Mouse (Mus musculus): ENCODE results near the gene Auts2. TPM values are rescaled to one million over a fixed set of nuclear protein-coding genes. Genes with fewer than 3 reads are reported as not detected.

Gene Auts2
- polyA plus RNA-seq, 1 experiment from 2014 or later, result 1.0 TPM

GRCm38 (mm10) chr5:132112666-132113065, 430.5 kb downstream of the Auts2 start:
- TF ChIP-seq EP300 (IDR thresholded peaks at IDR 0.05; ENCODE audit: low read depth), result no peak
- no peak overlapping the region for H3K9ac ChIP-seq (replicated peaks)
- no peaks in the 10 kb centered on the region for H3K27me3 ChIP-seq (ENCODE audit: insufficient read depth, low read length)
- H3K4me1 ChIP-seq (ENCODE audit: insufficient read depth), result no peaks in the 10 kb centered on the region
- no peak overlapping the region for H3K4me3 ChIP-seq (ENCODE audit: low read depth, low read length)
- no peaks in the 10 kb centered on the region for H3K9me3 ChIP-seq (ENCODE audit: low read length)
- H3K27ac ChIP-seq (ENCODE audit: low read depth), result no peak overlapping the region
- ATAC-seq, result no peak
- 86% methylated on average over 7 of the region's 7 CpGs for WGBS (ENCODE audit: insufficient replicate concordance)
- no peak overlapping the region for H3K4me2 ChIP-seq (ENCODE audit: low read depth, low read length)
- H3K36me3 ChIP-seq (replicated peaks; ENCODE audit: insufficient read depth, low read length), result no peaks in the 10 kb centered on the region
- no peak for DNase-seq

- TF ChIP-seq CTCF (IDR thresholded peaks at IDR 0.05; ENCODE audit: low read depth) (no peak), EP300 (IDR thresholded peaks at IDR 0.05; ENCODE audit: low read depth) (no peak)
- WGBS (ENCODE audit: insufficient replicate concordance), result 65% methylated on average over 4 of the region's 4 CpGs
- ATAC-seq, result no peak
Observed at GRCm38 (mm10) chr5:132102426-132102825, 440.7 kb downstream of the Auts2 start.

GRCm38 (mm10) chr5:132098461-132098860, 444.7 kb downstream of the Auts2 start:
- WGBS (ENCODE audit: insufficient replicate concordance), result 49% methylated on average over 3 of the region's 3 CpGs
- Histone ChIP-seq H3K9me3 (ENCODE audit: low read length) (no peaks in the 10 kb centered on the region), H3K27ac (ENCODE audit: low read depth) (no peak overlapping the region), H3K4me3 (ENCODE audit: low read depth, low read length) (no peak overlapping the region), H3K27me3 (ENCODE audit: insufficient read depth, low read length) (no peaks in the 10 kb centered on the region), H3K36me3 (replicated peaks; ENCODE audit: insufficient read depth, low read length) (no peaks in the 10 kb centered on the region), H3K4me2 (ENCODE audit: low read depth, low read length) (no peak overlapping the region), H3K4me1 (ENCODE audit: insufficient read depth) (0 out of 2 replicates have a peak, but pooled peaks cover 4% of the 10 kb centered on the region), H3K9ac (replicated peaks) (no peak overlapping the region)
- ATAC-seq (no peak), DNase-seq (no peak)
- TF ChIP-seq EP300 (IDR thresholded peaks at IDR 0.05; ENCODE audit: low read depth) (no peak), CTCF (IDR thresholded peaks at IDR 0.05; ENCODE audit: low read depth) (no peak)

More at GRCm38 (mm10) chr5:132102426-132102825, 440.7 kb downstream of the Auts2 start:
- no peaks in the 10 kb centered on the region for H3K27me3 ChIP-seq (ENCODE audit: insufficient read depth, low read length)
- no peak overlapping the region for H3K9ac ChIP-seq (replicated peaks)
- no peaks in the 10 kb centered on the region for H3K36me3 ChIP-seq (replicated peaks; ENCODE audit: insufficient read depth, low read length)
- no peak overlapping the region for H3K4me3 ChIP-seq (ENCODE audit: low read depth, low read length)
- H3K4me1 ChIP-seq (ENCODE audit: insufficient read depth), result 0 out of 2 replicates have a peak, but pooled peaks cover 4% of the 10 kb centered on the region
- H3K27ac ChIP-seq (ENCODE audit: low read depth), result no peak overlapping the region
- no peak for DNase-seq
- H3K4me2 ChIP-seq (ENCODE audit: low read depth, low read length), result no peak overlapping the region
- no peaks in the 10 kb centered on the region for H3K9me3 ChIP-seq (ENCODE audit: low read length)

GRCm38 (mm10) chr5:132092721-132093120, 450.4 kb downstream of the Auts2 start:
- H3K9me3 ChIP-seq (ENCODE audit: low read length), result no peaks in the 10 kb centered on the region
- H3K4me2 ChIP-seq (ENCODE audit: low read depth, low read length), result no peak overlapping the region
- H3K27me3 ChIP-seq (ENCODE audit: insufficient read depth, low read length), result no peaks in the 10 kb centered on the region
- DNase-seq (no peak), ATAC-seq (no peak)
- H3K36me3 ChIP-seq (replicated peaks; ENCODE audit: insufficient read depth, low read length), result no peaks in the 10 kb centered on the region
- H3K9ac ChIP-seq (replicated peaks), result no peak overlapping the region
- H3K4me1 ChIP-seq (ENCODE audit: insufficient read depth), result no peaks in the 10 kb centered on the region
- TF ChIP-seq EP300 (IDR thresholded peaks at IDR 0.05; ENCODE audit: low read depth) (no peak), CTCF (IDR thresholded peaks at IDR 0.05; ENCODE audit: low read depth) (no peak)
- 72% methylated on average over 6 of the region's 6 CpGs for WGBS (ENCODE audit: insufficient replicate concordance)
- H3K27ac ChIP-seq (ENCODE audit: low read depth), result no peak overlapping the region
- H3K4me3 ChIP-seq (ENCODE audit: low read depth, low read length), result no peak overlapping the region

- 69% methylated on average over 10 of the region's 10 CpGs for WGBS (ENCODE audit: insufficient replicate concordance)
- no peak overlapping the region for H3K9ac ChIP-seq (replicated peaks)
- TF ChIP-seq EP300 (IDR thresholded peaks at IDR 0.05; ENCODE audit: low read depth) (no peak), CTCF (IDR thresholded peaks at IDR 0.05; ENCODE audit: low read depth) (no peak)
Observed at GRCm38 (mm10) chr5:132089496-132090250, 453.5 kb downstream of the Auts2 start.

GRCm38 (mm10) chr5:132088585-132088984, 454.6 kb downstream of the Auts2 start:
- no peaks in the 10 kb centered on the region for H3K27me3 ChIP-seq (ENCODE audit: insufficient read depth, low read length)
- H3K9ac ChIP-seq (replicated peaks), result no peak overlapping the region
- ATAC-seq (no peak), DNase-seq (no peak)
- no peak overlapping the region for H3K4me2 ChIP-seq (ENCODE audit: low read depth, low read length)
- H3K4me1 ChIP-seq (ENCODE audit: insufficient read depth), result no peaks in the 10 kb centered on the region
- no peaks in the 10 kb centered on the region for H3K36me3 ChIP-seq (replicated peaks; ENCODE audit: insufficient read depth, low read length)
- 79% methylated on average over 3 of the region's 3 CpGs for WGBS (ENCODE audit: insufficient replicate concordance)
- H3K4me3 ChIP-seq (ENCODE audit: low read depth, low read length), result no peak overlapping the region
- H3K27ac ChIP-seq (ENCODE audit: low read depth), result no peak overlapping the region
- no peaks in the 10 kb centered on the region for H3K9me3 ChIP-seq (ENCODE audit: low read length)
- peak; percentile 28 for TF ChIP-seq CTCF (IDR thresholded peaks at IDR 0.05; ENCODE audit: low read depth)
- no peak for TF ChIP-seq EP300 (IDR thresholded peaks at IDR 0.05; ENCODE audit: low read depth)

More at GRCm38 (mm10) chr5:132089496-132090250, 453.5 kb downstream of the Auts2 start:
- ATAC-seq (peak; percentile 69), DNase-seq (peak; percentile 38)
- Histone ChIP-seq H3K4me1 (ENCODE audit: insufficient read depth) (no peaks in the 10 kb centered on the region), H3K4me2 (ENCODE audit: low read depth, low read length) (no peak overlapping the region), H3K27me3 (ENCODE audit: insufficient read depth, low read length) (no peaks in the 10 kb centered on the region), H3K27ac (ENCODE audit: low read depth) (no peak overlapping the region), H3K9me3 (ENCODE audit: low read length) (no peaks in the 10 kb centered on the region), H3K4me3 (ENCODE audit: low read depth, low read length) (no peak overlapping the region), H3K36me3 (replicated peaks; ENCODE audit: insufficient read depth, low read length) (no peaks in the 10 kb centered on the region)
